Mouse (Mus musculus): Measurements from ENCODE around the gene Bcl7a.

DNA sequence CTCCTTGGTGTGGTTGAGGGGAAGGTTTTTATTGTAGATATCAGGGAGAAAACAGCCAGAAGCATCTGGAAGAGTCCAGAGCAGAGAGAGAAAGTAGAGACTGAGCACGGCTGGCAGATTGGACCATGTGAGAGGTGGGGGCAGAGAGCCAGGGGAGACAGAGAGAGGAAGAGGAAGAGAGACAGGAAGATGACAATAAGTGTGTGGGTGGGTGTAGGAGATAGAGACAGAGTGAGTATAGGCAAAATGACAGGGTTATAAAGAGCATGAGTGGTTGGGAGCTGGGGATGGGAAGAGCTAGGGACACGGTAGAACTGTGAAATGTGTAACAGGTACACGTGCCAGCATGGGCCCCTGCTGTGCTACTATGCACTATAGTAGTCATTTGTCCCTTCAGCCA is 44.8 kb downstream of the Bcl7a start:
- no peak for TF ChIP-seq CTCF (conservative IDR thresholded peaks at IDR 0.05; ENCODE audit: low read length)
- no peak for TF ChIP-seq NANOG (IDR thresholded peaks at IDR 0.05; ENCODE audit: borderline replicate concordance, low read length)

Measured in E14TG2a.4 (cell line).